Mouse (Mus musculus): ENCODE results near the gene Kctd7.

- TF ChIP-seq POLR2A (IDR thresholded peaks at IDR 0.05; ENCODE audit: low read depth, low read length) (no peak), CTCF (IDR thresholded peaks at IDR 0.05; ENCODE audit: extremely low read depth, insufficient read length, insufficient replicate concordance, low read depth, low read length) (no peak)
These were observed 24.4 kb downstream of the Kctd7 start for GRCm38 (mm10) chr5:130169109-130169508.

Data from small intestine, adult 2 months (tissue).